Mouse (Mus musculus) left cerebral cortex, postnatal 36 days (tissue): ENCODE data around the gene Iqce. TPM values are rescaled to one million over a fixed set of nuclear protein-coding genes. Genes with fewer than 3 reads are reported as not detected.

Experiments used
- DNase-seq, 2 experiments: peaks; one replicate each; pipeline ENCODE4 v3.0.0; 2021 to 2022; ENCODE audit warnings: low spot score in 2 of 2, mixed read lengths in 1 of 2
- intact Hi-C: fragments of 180-260 bp; cut with DNase I; formaldehyde crosslinking; loops from one replicate; pipeline ENCODE4 v1.15.1; 2025
- total RNA-seq, 2 experiments: library from RNA; stranded (reverse); gene quantifications; 2 replicates each; pipeline ENCODE4 v1.2.3; 2021

Gene Iqce
- total RNA-seq, 2 experiments from 2014 or later = 44.6 to 60.1 TPM

DNA sequence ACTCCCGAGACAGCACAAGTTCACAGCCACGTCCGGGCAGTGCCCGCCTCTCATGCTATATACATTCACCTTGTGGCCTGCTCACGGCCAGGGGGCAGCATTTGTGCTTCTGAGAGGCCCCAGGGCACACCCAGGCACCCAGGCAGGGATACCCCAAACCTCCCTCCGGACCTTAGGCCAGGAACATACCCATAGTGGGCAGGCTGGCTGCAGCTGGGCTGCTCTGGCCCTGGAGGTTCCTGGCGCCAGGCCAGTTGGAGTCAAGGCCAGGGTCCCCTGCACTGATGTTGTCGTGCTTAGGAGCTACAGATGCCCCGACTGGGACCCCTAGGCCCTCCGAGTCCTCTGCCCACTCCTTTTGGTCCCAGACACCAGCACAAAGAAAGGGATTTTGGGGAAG lies 80.7 kb downstream of the Iqce start:
- no peak for DNase-seq
- intact Hi-C loops = no loop called here

DNA sequence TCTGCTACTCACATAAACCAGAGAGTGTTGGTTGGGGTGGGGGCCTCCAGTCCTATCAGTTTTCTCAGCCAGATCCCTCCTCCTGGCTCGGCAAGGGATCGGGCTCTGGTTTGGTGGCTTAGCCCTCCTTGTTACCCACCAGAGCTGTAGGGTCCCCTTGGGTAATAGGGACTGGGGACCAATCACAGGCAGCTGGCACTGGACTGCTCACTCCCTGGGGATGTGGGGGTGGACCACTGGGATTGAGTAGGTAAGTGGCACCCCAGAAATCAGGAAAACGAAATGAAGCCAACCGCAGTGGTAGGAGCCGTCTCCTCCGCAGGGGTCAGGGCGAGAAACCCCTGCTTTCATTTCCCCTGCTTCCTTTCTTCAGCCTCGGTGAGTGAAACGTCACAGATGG lies 81.1 kb downstream of the Iqce start:
- intact Hi-C loops = no loop called here
- no peak for DNase-seq

DNA sequence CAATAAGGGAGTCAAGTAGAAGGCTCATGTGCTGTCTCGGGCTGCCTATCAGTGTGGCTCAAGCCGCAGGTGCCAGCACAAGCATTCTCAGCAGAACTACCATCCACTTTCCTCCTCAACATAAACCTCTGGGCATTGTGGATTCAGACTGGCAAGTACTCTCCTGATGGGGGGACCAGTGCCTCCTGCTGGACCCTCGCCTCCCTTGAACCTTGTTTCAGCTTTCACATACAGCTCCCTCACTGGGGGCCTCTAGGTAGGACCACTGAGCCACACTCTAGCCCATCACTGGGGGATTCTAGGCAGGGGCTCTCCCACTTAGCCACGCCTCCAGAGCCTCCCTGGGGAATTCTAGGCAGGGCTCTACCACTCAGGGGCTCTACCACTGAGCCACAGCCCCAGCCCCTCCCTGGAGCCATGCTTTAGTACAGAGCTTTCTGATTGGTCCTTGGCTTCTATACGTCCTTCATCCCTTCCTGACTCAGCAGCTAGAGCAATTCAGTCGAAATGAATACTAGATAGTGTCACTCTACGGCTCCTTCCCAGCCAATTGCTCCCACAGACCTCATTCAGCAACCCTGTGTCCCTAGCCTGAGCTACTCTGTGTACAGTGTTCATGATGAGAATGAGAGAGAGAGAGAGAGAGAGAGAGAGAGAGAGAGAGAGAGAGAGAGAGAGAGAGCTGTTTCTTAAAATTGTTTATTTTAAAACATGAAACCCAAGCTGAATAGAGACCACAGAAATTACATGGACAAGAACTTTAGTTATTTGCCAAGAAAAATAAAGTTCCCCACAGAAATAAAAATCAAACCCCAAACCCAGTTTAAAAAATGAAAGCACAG lies 82.1 kb downstream of the Iqce start:
- DNase-seq = no peak
- intact Hi-C loops = loop anchor here (1.0 to 10.0 kb wide), 3 partner anchors 53 to 185 kb away; no protein-coding TSS in a partner anchor

DNA sequence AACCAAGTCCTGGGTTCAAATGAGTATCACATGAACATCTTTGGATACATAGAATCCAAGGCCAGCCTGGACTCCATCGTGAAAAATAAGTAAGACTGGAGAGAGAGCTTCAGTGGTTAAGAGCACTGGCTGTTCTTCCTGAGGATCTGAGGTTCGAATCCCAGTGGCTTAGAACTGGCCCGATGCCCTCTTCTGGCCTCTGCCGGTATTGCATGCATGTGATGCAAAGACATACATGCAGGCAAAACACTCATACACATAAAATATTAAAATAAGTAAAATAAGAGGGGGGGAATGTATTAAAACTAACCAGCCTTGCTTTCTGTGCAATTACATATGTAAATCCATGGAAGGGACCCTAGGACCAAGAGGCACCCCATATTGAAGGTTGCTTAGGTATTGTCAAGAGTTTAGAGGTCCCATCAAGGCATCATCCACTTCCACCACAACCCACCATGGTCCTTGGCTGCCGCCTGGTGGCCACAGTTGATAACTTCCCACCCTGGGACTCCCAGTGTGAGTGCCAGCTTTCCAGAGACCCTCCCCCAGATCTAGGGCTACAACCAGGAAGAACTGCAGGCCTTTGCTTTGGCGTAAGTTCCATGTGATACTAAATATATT lies 82.9 kb downstream of the Iqce start:
- intact Hi-C loops = loop anchor here (1.0 to 10.0 kb wide), 3 partner anchors 52 to 184 kb away; no protein-coding TSS in a partner anchor
- DNase-seq = peak in 1 of 2 experiments; percentile 72

DNA sequence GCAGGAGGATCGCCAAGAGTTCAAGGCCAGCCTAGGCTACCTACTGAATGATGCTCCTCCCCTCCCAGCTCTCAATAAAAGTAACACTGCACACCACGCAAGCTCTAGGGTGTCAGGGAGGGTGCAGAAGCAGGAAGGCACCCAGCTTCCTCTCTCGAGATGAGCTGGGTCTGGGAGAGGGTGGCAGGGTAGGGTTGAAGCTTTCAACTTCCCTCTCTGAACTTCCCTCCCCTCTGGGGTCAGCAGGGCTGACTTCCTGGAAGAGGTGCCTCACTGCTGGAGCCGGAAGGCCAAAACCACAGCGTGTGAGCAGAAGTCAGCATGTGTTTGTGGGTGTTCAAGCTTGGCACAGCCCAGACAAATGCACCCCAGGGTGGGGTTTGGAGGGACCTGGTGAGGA lies 84.5 kb downstream of the Iqce start:
- no peak for DNase-seq
- intact Hi-C loops = loop anchor here (2.0 to 10.0 kb wide), 2 partner anchors 51 to 183 kb away; no protein-coding TSS in a partner anchor

DNA sequence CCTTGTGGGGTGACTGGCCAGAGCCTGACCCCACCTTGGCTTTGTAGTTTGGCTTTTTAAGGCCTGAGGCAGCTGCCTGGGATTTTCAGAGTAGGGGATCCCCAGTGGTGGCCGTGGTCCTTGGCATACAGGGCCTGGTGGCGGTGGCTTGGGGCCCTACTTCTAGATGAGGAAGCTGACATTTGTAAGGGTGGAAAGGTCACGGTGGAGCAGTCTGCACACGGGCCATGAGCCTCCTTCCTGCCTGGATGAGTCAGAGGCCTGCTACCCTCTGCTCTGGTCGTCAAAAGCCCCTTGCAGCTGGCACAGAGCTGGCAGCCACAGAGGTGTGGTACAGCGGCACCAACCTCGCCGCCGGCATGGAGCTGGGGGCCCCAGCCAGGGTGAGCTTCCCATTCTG lies 85.5 kb downstream of the Iqce start:
- intact Hi-C loops = loop anchor here (10.0 kb wide), 1 partner anchor 182 kb away; no protein-coding TSS in a partner anchor
- DNase-seq = no peak

DNA sequence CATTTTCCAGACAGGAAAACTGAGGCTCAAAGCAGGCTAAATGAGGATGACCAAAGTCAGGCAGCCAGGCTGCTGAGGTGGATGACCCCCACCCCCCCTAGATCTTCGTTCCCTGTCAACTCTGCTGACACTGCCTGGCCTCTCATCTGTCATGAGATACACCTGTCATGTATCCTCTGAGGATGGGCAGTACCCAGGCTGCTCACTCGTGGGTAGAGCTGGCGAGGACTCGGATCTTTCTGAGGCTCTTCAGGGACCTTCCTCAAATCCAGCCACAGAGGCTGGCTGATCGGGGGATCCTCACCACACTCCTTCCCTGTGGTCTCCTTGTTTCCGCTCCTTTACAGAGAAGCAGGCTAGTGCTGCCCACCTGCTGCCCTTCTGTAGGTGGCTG lies 86.1 kb downstream of the Iqce start:
- intact Hi-C loops = loop anchor here (10.0 kb wide), 1 partner anchor 181 kb away; no protein-coding TSS in a partner anchor
- DNase-seq = no peak

DNA sequence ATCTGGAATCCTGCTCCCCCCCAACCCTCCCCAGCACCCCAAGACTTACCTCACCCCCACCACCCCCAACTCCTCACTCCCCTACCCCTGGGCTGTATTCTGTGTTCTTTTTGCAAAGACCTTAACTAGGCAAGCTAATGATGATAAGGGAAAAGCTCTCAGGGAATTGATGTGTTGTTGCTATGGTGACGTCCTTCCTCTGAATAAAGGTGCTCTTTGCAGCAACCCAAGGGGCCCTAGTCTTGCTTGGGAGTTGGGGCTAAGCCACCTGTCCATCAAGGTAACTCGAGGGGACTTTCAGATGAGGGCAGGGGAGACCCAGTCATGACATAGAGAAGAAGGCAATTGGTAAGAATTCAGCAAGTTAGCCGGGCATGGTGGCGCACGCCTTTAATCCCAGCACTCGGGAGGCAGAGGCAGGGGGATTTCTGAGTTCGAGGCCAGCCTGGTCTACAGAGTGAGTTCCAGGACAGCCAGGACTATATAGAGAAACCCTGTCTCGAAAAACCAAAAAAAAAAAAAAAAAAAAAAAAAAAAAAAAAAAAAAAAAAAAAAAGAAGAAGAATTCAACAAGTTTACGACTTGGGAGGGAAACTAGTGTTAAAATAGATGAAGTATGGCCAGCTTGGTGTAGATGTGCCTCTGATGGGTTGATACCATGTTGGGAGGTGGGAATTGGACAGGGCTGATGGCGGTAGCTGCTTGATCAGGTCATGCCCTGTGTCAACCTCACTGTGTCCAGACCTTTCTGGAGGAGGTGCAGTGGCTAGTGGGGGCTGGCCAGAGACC lies 86.7 kb downstream of the Iqce start:
- intact Hi-C loops = loop anchor here (10.0 kb wide), 1 partner anchor 181 kb away; no protein-coding TSS in a partner anchor
- no peak for DNase-seq

DNA sequence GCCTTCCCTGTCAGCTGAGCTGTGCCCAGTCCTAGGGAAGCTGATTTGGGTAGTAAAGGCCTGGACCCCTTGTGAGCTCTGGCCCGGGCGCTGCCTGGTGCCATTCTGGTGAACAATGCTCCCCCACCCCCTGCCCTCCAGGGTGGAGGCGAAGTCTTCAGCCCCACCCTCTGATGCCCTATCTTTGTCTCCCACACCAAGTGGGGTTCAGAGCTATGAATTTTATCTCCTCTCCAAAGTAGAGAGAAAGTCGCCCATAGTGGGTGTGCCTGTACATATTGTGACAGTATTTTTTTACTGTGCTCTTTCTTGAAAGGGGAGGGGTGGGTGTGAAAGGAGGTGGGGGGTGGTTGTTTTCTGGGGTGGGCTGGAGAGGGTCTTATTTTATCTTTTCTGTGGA lies 87.3 kb downstream of the Iqce start:
- DNase-seq = no peak
- intact Hi-C loops = loop anchor here (10.0 kb wide), 1 partner anchor 180 kb away; no protein-coding TSS in a partner anchor

DNA sequence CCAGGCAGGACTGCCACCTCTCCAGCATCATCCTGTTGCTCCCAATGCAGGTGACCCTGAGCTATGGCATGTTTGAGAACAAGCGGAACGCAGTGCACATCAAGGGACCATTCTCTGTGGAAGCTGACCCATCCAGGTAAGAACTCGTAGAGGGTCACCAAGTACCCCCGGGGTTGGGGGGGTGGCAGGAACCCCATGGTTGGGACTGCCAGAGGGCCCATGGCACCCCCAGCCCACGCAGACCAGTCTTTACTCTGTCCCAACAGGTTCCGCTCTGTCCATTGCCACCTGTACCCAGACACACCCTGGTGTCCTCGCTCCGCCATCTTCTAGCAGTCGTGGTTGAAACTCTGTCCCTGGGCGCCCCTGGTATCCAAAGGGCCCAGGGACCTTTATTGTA lies 88.0 kb downstream of the Iqce start:
- intact Hi-C loops = loop anchor here (10.0 kb wide), 1 partner anchor 179 kb away; no protein-coding TSS in a partner anchor
- DNase-seq = no peak

DNA sequence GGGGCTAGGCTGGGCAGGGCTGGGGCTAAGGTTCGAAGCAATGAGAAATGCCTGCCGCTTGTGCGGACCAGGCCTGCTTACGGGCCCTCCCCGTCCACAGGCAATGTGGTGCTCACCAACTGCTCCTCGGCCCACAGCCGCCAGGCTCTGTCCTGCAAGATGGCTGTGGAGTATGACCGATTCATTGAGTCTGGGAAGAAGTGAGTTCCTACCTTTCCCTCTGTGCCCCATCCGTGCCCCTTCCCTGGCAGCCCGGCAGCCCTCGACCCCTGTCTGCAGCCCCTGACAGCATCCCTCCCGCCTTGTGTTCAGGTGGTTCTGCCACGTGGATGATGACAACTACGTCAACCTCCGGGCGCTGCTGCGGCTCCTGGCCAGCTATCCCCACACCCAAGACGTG lies 90.0 kb downstream of the Iqce start:
- no peak for DNase-seq
- intact Hi-C loops = loop anchor here (10.0 kb wide), 1 partner anchor 177 kb away; no protein-coding TSS in a partner anchor

Other genes starting within 250 kb of the Iqce start
- 10 to 100 TPM; 19.9 to 20.2 TPM for gene Chst12, start 196.8 kb downstream of the Iqce start, total RNA-seq
- under 1 TPM in 1 of 2 experiments, not detected in 1; 0.94 TPM for gene Grifin, start 137.3 kb downstream of the Iqce start, total RNA-seq
- gene Lfng, start 95.1 kb downstream of the Iqce start, total RNA-seq = 10 to 100 TPM; 22.6 to 23.6 TPM
- 100 to 1,000 TPM; 257 to 267 TPM for gene Ttyh3, start 53.3 kb downstream of the Iqce start, total RNA-seq
- 10 to 100 TPM; 20.4 to 21.9 TPM for gene Brat1, start 2.6 kb upstream of the Iqce start, total RNA-seq
- 10 to 100 TPM; 16.6 to 24.8 TPM for gene Amz1, start 21.7 kb upstream of the Iqce start, total RNA-seq
- gene Gna12, start 128.1 kb upstream of the Iqce start, total RNA-seq = 10 to 100 TPM; 67.4 to 86.6 TPM